Mouse (Mus musculus) heart, postnatal 4 days (tissue): ENCODE data around the gene Hoxa7. TPM values are rescaled to one million over a fixed set of nuclear protein-coding genes. Genes with fewer than 3 reads are reported as not detected.

Experiments
- DNase-seq: peaks from one replicate; pipeline ENCODE4 v3.0.0; 2021
- total RNA-seq, 2 experiments: library from RNA; stranded (reverse); gene quantifications; 2 replicates each; pipeline ENCODE4 v1.2.3; 2021

Hoxa7 gene
- total RNA-seq, 2 experiments from 2014 or later, result 0.20 TPM; not detected in 1

DNA sequence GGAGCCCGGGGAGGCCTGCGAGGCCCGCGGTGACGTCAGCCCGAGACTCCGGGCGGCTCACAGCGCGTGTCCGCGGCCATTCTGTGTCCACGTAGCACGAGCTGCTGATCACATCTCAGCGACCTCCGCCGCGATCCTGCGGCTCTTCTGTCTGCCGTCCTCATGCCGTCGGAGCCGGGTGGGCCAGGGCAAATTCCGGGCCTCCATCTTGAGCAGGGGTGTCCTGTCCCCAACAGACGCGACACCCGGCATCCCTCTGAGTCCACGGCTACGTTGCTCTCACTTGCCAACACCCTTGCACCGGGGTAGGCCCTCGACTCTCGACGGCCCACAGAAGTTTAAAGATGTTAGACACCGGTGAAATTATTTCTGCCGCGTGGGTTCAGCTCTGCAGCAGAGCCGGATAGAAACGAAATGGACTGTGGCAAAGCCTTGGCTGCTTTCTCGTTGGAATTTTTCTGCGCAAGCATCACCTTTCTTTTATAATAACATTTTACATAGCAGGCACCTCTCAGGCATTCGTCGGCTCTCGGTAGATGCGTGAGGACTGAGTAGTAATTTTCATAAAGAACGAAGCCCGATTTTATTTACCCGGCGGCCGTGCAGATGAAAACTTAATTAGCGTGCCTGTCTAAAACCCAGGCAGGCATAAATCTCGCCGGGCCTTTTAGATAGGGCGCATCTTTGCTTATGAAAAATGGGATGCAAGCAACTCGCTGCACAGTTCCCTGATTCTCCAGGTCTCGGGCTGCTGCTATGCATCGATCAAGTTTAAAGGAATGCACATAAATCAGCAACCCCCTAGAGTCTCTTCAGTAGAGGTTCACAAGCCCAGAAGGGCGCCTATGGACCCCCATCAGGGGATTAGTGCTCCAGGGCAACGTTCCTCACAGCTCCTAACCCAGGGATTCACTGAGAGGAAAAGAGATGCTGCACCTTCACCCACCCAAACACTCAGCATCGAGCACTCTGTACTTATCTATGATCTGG, 32.2 kb upstream of the Hoxa7 start:
- DNase-seq, result no peak

DNA sequence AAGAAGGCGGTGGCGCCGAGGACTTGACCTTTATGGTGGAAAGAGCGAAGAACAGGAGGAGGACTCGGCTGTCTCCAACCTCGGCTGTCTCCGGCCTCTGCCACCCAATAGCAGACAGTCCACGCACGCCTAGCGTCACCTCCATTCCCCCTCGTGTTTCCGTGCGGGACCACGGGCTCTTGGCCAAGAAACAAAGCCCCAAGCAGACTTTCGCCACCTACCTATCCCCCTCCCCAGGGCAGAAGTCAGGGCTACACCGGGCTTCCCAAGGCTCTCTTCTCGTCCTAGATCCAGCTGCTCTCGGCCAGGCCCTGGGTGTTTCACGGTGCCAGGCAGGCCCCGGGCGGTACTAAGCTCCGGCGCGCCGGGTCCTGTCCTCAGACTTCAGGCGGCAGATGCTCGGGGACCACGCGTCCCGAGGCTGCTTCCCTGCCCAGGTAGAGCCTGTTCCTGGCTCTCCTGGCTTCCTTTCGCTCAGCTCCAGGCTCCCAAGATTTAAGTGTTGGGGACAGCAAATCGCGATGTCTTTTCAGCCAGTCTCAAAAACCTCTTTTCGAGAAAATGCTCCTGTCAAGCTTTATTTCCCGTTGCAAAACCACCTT, 31.2 kb upstream of the Hoxa7 start:
- no peak for DNase-seq

GRCm38 (mm10) chr6:52252016-52252774, 30.5 kb upstream of the Hoxa7 start:
- no peak for DNase-seq

DNA sequence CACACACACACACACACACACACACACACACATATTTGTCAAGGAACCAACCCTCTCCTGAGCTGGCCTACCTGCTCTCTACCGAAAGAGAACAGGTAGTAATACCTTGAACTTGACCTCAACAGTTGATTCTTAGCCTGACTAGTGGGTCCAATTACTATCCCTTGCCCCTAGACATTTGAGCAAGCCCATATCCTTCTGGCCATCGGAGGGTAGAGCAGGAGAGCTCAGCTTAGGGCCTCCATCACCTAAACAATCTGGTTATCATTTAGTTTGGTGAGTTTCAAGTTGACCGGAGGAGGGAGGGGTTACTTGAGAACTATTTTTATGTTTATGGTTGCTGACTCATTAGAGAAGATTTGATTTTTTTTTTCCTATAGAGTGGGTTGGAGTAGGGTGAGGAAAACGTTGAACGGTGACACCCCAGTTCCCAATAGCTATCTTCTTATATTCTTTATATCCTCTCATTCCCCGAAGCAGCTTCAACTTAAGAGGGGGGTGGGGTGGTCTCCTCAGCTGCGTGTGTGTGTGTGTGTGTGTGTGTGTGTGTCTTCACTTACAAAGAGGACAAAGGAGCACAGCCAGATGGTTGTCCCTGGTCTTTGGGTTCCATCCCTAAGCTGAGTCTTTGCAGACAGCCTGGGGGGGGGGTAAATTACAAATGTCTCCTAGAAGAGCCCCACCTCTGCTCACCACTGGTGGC, 29.7 kb upstream of the Hoxa7 start:
- no peak for DNase-seq

DNA sequence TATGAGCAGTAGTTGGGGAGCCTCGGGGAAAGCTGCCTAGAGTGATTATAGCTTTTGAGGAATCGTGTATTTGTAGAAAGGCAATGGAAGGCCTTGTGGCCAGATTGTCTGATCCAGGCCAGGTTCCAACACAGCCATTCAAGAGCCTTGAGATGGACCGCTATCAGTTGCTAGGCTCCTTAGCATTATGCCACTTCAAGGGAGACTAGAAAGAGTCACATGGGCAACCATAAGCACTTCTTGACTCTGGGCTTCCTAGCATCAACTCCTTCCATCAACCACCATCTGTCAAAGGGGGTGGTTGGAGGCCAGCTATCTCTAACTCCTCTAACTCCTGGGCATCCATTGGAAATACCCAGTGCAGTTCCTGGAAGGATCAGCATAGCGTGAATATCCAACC, 28.2 kb upstream of the Hoxa7 start:
- no peak for DNase-seq

DNA sequence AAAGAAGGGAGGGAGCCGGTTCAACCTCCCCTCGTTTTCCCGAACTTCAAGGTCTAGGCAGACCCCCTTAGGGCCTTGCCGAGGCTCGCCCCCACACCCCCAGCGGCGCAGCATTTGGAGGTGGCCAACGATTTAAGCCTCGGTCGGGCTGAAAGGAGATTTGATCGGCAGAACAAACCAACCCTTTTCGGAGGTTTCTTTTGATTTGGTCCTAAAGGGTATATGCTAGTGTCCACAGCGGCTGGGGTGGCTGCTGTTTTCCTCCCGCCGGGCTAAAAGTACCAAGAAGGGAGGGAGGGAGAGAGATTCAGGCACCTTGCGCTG, 27.7 kb upstream of the Hoxa7 start:
- no peak for DNase-seq

GRCm38 (mm10) chr6:52248638-52249414, 27.2 kb upstream of the Hoxa7 start:
- no peak for DNase-seq

GRCm38 (mm10) chr6:52247766-52248637, 26.3 kb upstream of the Hoxa7 start:
- DNase-seq, result no peak

DNA sequence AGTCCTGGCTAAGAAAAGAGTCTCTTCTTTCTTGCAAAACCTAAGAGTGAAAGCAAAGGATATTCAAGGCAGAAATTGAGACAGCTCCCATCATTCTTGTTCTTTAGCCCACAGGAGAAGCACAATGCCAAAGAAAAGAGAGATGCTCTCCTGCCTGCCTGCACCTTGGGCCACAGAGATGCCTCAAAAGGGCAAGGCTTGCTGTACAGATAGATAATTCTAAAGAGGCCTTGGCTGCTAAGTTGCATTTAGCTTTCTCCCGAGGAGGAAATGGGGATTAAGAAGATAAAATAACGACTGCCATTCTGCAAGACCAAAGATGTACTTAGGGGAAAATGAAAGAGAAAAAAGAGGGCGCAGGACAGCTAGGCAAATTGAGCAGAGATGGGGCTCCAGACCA, 25.3 kb upstream of the Hoxa7 start:
- DNase-seq, result no peak

- no peak for DNase-seq
Measured at GRCm38 (mm10) chr6:52246403-52246803, 24.7 kb upstream of the Hoxa7 start.

DNA sequence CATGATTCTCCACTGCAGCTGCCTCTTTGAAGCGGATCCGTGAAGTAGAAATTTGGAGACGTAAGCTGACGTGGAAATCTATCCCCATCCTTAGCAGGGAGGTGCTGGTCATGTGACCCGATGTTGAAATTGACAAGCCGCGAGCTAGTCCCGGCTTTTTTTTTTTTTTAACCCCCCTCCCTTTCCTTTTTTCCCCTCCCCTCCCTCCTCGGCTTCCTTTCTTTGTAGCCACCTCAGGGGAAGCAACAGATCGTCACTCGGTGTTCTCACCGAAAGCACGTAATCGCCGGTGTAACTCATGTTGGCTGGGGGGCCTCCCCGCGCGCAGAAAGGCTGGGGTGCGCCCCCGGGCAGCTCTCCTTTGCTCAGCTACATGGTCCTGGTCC, 24.1 kb upstream of the Hoxa7 start, which contains the start of gene Hoxa11:
TSS of gene Hoxa11 (minus strand) at position 54 of the 386 bp plus-strand sequence.
- no peak for DNase-seq

DNA sequence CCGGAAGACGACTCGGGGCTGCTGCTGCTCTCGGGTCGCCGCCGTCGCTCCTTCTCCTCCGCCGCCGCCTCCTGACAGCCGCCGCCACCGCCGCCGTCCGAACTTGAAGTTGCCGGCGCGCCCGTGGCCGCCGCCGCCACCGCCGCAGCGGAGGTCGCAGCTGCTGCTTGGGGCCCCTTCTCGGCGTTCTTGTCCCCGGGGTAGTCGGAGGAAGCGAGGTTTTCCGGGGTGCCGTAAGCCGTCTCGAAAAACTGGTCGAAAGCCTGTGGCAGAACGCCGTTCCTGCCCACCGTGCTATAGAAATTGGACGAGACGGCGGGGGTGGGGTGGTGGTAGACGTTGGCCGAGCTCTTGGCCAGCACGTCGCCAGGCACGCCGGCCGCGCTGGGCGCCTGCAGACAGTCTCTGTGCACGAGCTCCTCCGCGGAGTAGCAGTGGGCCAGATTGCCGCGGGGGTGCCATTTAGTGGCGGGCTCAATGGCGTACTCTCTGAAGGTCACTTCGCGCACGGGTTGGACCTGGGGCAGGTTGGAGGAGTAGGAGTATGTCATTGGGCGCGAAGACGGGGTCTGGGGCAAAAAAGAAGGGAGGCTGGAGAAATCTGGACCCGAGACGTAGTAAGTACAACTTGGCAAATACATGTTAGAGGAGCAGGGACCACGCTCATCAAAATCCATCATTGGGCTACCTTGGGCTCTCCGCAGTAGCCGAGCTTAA, 23.5 kb upstream of the Hoxa7 start:
- no peak for DNase-seq

DNA sequence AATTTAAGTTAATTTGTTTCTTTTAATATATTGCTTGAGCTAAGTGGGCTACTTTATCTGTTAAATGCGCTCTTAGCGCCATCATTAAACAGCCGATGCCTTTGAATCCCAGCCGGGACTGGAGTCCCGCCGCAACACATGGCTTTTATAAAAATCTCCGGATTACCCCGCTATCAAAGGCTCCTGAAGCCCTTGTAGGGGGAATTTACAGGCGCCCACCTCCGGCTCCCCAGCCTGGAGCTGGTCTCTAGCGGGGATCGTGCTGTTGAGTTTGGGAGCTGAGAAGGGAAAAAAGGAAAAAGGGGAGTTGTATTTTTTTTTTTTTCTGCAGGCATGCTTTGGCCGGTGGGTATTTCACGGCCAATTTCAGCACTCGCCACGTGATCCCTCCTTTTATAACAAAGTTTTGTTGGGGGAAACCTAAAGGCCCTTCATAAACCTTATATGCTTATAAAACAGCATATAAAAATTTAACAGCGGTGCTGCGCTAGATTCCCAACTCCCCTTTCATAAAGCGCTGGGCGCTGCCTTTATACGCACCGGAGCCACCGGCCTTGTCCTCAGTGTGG, 22.9 kb upstream of the Hoxa7 start:
- no peak for DNase-seq

DNA sequence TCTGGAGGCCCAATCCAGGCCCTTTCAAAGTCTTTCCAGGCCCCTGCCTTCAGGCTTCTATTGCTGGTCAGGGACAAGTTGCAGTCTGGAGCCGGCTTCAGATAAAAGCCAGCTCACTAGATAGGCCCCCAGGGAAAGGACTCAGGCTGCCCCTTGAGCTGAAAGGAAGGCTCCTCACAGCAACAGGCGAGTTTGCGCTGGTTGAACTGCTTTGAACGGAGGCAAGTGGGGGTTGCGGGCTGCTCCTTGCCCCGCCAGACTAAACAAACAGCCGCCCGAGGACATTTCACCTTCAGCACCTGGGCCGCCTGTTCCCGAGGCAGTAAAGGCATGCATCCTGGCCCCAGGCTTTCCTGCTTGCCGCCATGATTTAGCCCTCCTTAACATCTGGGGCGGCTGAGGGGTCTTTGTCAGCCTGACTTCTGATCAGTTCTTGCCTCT, 22.0 kb upstream of the Hoxa7 start:
- DNase-seq, result no peak

- no peak for DNase-seq
Measured at GRCm38 (mm10) chr6:52242801-52243332, 21.2 kb upstream of the Hoxa7 start.

DNA sequence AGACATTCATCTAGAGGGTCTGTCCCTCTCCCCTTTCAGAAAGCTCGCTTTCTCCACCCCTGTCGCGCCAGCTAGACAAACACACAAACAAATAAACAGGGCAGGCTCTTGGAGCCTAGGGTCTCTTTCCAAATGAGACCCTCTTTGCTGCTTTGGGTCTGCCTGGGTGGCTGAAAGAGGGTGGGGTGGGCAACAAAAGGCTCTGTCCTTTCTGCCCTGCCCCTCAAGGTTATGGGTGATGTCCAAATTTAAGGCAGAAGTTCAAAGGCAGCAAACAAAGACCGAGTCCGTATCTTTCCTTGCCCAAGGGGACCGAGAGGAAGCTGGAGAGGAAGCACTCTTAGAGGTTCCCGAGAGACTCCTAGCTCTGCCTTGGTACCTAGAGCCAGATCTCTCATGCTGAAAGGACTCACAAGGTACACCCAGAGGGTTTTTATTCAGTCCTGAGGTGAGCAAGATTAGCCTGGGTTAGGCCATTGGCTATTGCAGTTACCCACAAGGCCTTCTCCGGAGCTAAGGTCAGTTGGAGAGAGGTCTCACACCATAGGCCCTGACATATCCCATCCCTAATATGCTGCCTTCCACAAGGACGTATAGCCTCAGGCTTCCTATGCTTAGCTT, 19.5 kb upstream of the Hoxa7 start:
- DNase-seq, result no peak

DNA sequence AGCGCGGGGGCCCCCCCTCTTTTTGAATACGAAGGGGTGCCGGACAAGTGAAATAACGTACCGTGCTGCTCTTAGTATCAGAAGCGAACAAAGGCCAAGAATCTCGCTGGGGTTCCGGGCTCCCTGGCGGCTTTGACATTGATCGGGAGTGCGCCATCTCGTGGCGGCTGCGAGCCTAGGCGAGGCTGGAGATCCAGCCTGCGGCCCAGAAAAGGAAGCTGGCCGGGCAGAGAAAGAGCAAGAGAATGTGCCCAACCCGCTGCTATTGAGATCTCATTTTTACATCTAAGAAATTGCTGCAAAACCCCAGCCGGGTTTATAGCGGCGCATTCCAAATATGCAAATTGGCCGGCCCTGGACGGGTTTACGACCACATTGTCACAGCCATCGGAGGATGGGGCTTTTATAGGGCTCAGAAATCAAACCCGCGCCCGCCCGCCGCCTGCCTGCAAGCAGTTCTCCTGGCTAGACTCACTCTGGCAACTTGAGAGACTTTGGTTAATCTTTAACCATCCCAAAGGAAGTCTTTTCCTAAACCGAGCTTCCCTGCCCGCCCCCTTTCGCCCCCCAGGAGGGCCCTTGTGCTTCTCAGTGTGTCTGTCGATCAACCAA, 18.8 kb upstream of the Hoxa7 start, which contains the start of gene Hoxa10:
TSS of gene Hoxa10 (minus strand) at position 466 of the 612 bp plus-strand sequence.
- peak; percentile 86 for DNase-seq
